Mouse (Mus musculus) spleen, adult 2 months (tissue): ENCODE results near the gene Zdhhc12.

Source experiments
- CTCF ChIP-seq: fragments of 200-500 bp; IDR thresholded peaks from 2 replicates; pipeline ENCODE4 v1.5.1; 2011; ENCODE audit warnings: mild to moderate bottlenecking, inconsistent platforms; ENCODE audit not compliant: insufficient read depth, insufficient read length, insufficient replicate concordance; ENCODE audit errors: extremely low read depth
- POLR2A ChIP-seq: fragments of 200-500 bp; IDR thresholded peaks from 2 replicates; pipeline ENCODE4 v1.6.1; 2011; ENCODE audit warnings: low read depth, low read length, inconsistent platforms

DNA sequence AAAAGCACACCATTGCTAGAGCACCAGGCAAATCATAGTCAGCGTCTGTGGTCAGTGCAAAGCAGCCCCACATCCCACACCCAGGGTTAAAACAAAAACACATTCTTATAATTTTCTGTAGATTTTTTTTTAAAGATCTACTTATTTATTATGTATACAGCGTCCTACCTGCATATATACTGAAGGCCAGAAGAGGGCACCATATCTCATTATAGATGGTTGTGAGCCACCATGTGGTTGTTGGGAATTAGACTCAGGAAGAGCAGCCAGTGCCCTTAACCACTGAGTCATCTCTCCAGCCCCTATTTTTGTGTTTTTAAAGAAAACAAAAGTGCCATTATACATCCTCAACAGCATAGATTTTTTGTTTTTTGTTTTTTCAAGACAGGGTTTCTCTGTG is 35.3 kb upstream of the Zdhhc12 start:
- TF ChIP-seq POLR2A (no peak), CTCF (no peak)
